Mouse (Mus musculus) liver, embryonic 11.5 days (tissue): Measurements from ENCODE around the gene Aars. TPM values are rescaled to one million over a fixed set of nuclear protein-coding genes. Genes with fewer than 3 reads are reported as not detected.
"Not testable (repeated sequence)": the region's sequence is repeated elsewhere in the genome, so short reads cannot be mapped to it uniquely, and the experiment has no call there.

ENCODE experiments used
- ATAC-seq: fragments of 200-750 bp; cut with Nextera tagmentation; replicated peaks from 2 replicates; pipeline ENCODE4 v1.8.0; 2017; ENCODE audit warnings: moderate number of reproducible peaks, mild to moderate bottlenecking, moderate TSS enrichment, moderate library complexity; ENCODE audit not compliant: low FRiP score
- DNase-seq: peaks from one replicate; pipeline ENCODE4 v3.0.0-alpha.2; 2017; ENCODE audit warnings: low spot score
- H3K27ac ChIP-seq: fragments of 300-500 bp; sonication (generic); 2 replicates; pipeline ENCODE4 v1.5.1; 2014; ENCODE audit warnings: mild to moderate bottlenecking, low read depth, low read length, control low read depth
- H3K27me3 ChIP-seq: fragments of 300-500 bp; sonication (generic); replicated peaks from 2 replicates; pipeline ENCODE4 v1.6.1; 2014; ENCODE audit warnings: low read length, mixed read lengths; ENCODE audit not compliant: control insufficient read depth, insufficient read depth
- H3K36me3 ChIP-seq: fragments of 300-500 bp; sonication (generic); 2 replicates; pipeline ENCODE4 v1.6.1; 2014; ENCODE audit warnings: mild to moderate bottlenecking, low read length, moderate library complexity, mixed read lengths; ENCODE audit not compliant: control insufficient read depth, insufficient read depth
- H3K4me1 ChIP-seq: fragments of 300-500 bp; sonication (generic); replicated peaks from 2 replicates; pipeline ENCODE4 v1.6.1; 2014; ENCODE audit warnings: low read length, mixed read lengths; ENCODE audit not compliant: control insufficient read depth, insufficient read depth
- H3K4me2 ChIP-seq: fragments of 300-500 bp; sonication (generic); 2 replicates; pipeline ENCODE4 v1.6.1; 2014; ENCODE audit warnings: mild to moderate bottlenecking, control low read depth, moderate library complexity
- H3K4me3 ChIP-seq: fragments of 300-500 bp; sonication (generic); 2 replicates; pipeline ENCODE4 v1.5.1; 2014; ENCODE audit warnings: low read depth, low read length, control low read depth
- H3K9ac ChIP-seq: fragments of 300-500 bp; sonication (generic); 2 replicates; pipeline ENCODE4 v1.6.1; 2014; ENCODE audit warnings: low read depth, low read length, control low read depth
- H3K9me3 ChIP-seq: fragments of 300-500 bp; sonication (generic); 2 replicates; pipeline ENCODE4 v1.6.1; 2016; ENCODE audit warnings: low read length, inconsistent platforms, mixed read lengths; ENCODE audit not compliant: control insufficient read depth
- WGBS: fragments of 180-500 bp; shearing (Covaris S2); extraction: QIAGEN DNeasy Blood & Tissue Kit; methylation state at CpG from one replicate; pipeline ENCODE4 v1.1.7; 2014; 5-methylcytosine and 5-hydroxymethylcytosine counted together
- microRNA-seq: library from miRNA; unstranded; fragments of <30 nt; microRNA quantifications from one replicate; pipeline ENCODE4, GENCODE M21; 2017; ENCODE audit warnings: borderline number of aligned reads
- polyA plus RNA-seq: library from polyadenylated mRNA; unstranded; fragments of >200 nt; fragmentation: Nextera tagmentation; extraction: Ambion mirVana; gene quantifications from 2 replicates; pipeline ENCODE4 v1.2.1, GENCODE M21; 2014

Gene Aars
- polyA plus RNA-seq, 1 experiment from 2014 or later, result 86.5 TPM

DNA sequence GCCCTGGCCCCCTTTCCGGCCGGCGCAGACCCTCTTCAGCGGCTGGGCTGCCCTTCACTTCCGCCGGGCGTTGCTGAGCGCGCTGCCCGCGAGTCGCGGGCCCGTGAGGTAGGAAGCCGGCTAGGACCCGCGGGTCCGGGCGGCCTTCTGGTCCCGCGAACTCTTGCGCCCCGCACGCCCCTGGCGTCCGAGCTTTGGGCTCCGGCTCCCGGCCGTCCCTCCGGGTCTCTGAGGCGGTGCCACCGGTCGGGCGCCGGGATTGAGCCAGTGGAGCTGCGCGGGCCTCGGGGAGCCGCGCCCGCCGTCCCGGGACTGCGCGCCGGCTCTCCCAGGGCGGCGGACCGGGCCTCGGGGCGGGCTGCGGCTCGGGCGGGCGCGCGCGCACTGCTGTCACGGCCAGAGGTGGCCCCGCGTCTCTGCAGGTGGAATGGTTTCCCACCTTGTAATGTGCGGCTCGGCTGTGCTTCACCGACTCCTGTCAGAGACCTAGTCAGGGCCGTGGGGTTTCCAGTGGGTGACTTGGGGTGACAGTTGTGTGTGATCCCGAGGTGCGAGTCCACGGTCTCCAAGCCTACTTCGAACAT is 61.9 kb downstream of the Aars start:
- under 1% methylated on average over 47 of the region's 69 CpGs for whole genome bisulfite sequencing
- not testable (repeated sequence) for H3K27me3 ChIP-seq
- peak; percentile 58 for DNase-seq

More for the DNA sequence above, 61.9 kb downstream of the Aars start:
- Histone ChIP-seq H3K9ac (peak overlapping the region; percentile 66), H3K4me3 (peak overlapping the region; percentile 72), H3K4me2 (peak overlapping the region; percentile 76)
- H3K36me3 ChIP-seq, H3K9me3 ChIP-seq, H3K27ac ChIP-seq, H3K4me1 ChIP-seq: not testable (repeated sequence)
- peak; percentile 75 for ATAC-seq

Small RNA genes within 50 kb of the gene (microRNA-seq; reads per million reads assigned to microRNA genes)
- gene Gm24103 (not detected), gene Mir3473d (3.2 reads per million)

Other genes with a start within 250 kb of the Aars start
- 0.18 and 0.36 TPM in 2 replicates for gene Il34, start 227.2 kb upstream of the Aars start, polyA plus RNA-seq
- gene Cog4, start 186.5 kb upstream of the Aars start, polyA plus RNA-seq, result 51.4 and 57.3 TPM in 2 replicates
- 187 and 214 TPM in 2 replicates for gene Sf3b3, start 186.4 kb upstream of the Aars start, polyA plus RNA-seq
- 6.8 and 9.0 TPM in 2 replicates for gene Fuk, start 130.7 kb upstream of the Aars start, polyA plus RNA-seq
- 21.9 and 22.0 TPM in 2 replicates for gene St3gal2, start 113.2 kb upstream of the Aars start, polyA plus RNA-seq
- 35.0 TPM in 2 replicates for gene Ddx19a, start 35.3 kb upstream of the Aars start, polyA plus RNA-seq
- 7.1 TPM in 2 replicates for gene Ddx19b, start 1.4 kb upstream of the Aars start, polyA plus RNA-seq
- 25.7 and 31.6 TPM in 2 replicates for gene Exosc6, start 23.2 kb downstream of the Aars start, polyA plus RNA-seq
- gene Clec18a, start 59.3 kb downstream of the Aars start, polyA plus RNA-seq, result not detected in 2 replicates
- gene Pdpr, start 61.5 kb downstream of the Aars start, polyA plus RNA-seq, result 5.1 and 5.3 TPM in 2 replicates
- gene Glg1, start 226.1 kb downstream of the Aars start, polyA plus RNA-seq, result 36.4 and 40.1 TPM in 2 replicates